14 mouse cellular contexts compared by ENCODE assay signal in the genomic region with DNA sequence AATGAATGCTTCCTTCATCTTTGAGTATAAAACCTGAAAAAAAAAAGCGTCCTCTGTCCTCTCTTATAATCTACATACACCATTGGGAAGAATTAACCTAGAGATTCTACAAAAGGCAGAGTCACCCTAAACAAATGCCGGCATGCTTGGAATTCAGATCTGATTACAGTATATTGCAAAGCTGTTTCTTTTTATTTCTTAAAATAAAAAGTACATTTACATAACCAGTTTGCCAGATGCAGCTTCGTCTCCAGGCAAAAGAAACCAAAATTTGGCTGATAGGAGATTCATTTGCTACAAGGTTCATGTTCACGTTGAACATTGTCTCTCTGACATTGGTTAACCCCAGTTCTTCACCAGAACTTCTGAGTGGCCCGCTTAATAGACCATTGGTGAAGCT.
"Had no signal": no experiment of that assay in that cellular context is flagged by ENCODE, and none has a peak within 500 bp of the region (broad histone marks: within the 10 kb centered on the region; RNA-seq: fewer than 3 reads in every experiment).

No protein-coding gene starts in this region.

- DNase-seq: lung, adult 18-20 months; lung, embryonic 14.5 days; lung, postnatal 10 days; lung, postnatal 4 days; midbrain, embryonic 14.5 days; right cerebral cortex, postnatal 14 days; thymus, adult 2 months; thymus, postnatal 25 days; thymus, postnatal 4 days had no signal

- H3K4me3 ChIP-seq: midbrain, embryonic 10.5 days; midbrain, embryonic 12.5 days; neural tube, embryonic 12.5 days; stomach, embryonic 15.5 days had no signal

- H3K27ac ChIP-seq: midbrain, embryonic 10.5 days; midbrain, embryonic 12.5 days; neural tube, embryonic 12.5 days; stomach, embryonic 15.5 days; stomach, postnatal 0 days had no signal

- H3K4me1 ChIP-seq: midbrain, embryonic 10.5 days; midbrain, embryonic 12.5 days; neural tube, embryonic 12.5 days; stomach, embryonic 15.5 days had no signal
